Mouse (Mus musculus): ENCODE measurements at regions not wholly inside any gene's neighbourhood (a gene's known extent, or its start where the extent isn't known, plus 50 kb on each side); places are given as distances from the start of the nearest gene placed in this dataset.

DNA sequence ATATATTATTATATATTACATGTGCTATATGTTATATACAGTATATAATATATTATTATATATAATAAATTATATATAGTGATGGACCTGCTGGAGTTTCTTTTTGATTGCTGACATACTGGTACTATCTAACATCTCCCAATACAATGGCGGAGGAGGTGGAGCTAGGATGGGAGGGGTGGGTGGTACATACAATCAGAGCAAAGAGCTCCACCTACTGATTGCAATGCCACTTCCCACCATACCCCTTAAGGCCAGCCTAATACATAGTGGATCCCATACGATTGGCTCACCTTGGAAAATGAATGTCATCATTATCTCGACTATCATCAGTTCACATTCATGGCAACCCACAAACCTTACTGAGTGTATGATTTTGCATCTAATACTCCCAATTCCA, 323.0 kb downstream of the Klf5 start:
- DNase-seq = no peak

DNA sequence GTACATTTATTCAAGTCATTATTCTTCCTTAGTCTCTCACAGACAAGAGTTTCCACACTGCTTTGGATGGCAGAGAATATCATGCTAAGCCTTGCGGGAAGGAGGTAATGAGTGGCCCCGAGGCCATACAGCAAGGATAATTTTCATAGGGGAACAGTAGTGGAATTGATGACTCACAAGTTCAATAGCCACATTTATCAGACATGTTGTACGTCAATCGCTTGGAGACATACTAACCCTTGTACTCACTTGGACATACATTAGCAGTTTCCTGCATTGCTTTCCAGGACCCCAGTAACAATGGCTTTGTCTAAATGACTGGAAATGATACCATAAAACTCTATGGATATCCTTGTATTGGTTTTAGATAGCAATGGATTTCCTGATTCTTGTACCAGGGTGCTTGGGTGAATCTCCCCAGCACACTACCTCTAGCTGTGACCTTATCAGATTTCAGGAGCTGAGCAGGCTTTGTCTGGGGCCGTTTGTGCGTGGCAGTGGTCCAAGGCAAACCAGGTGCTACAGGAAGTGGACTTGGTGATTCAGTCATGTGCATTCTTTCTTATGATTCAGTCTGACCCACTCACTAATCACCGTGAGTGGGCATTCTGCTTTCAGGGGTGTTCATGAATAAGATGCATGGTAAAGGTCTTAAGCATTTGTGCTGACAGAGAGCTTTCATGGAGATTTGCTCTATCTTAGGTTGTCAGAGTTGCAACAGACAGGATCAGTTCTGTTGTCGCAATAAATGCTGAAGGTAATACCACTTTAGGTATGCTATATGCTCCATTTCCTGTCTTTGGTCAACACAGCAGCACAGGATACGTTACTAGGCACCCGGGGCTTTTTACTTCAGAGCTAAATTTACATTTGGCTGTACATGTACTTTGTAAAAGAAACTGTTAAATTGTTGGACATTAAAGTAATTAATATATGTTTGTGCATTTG, 326.2 kb downstream of the Klf5 start:
- no peak for DNase-seq

GRCm38 (mm10) chr14:99627615-99628014, 329.1 kb downstream of the Klf5 start:
- no peak for DNase-seq

- no peak for DNase-seq
Measured at GRCm38 (mm10) chr14:99631092-99631491, 332.6 kb downstream of the Klf5 start.

DNA sequence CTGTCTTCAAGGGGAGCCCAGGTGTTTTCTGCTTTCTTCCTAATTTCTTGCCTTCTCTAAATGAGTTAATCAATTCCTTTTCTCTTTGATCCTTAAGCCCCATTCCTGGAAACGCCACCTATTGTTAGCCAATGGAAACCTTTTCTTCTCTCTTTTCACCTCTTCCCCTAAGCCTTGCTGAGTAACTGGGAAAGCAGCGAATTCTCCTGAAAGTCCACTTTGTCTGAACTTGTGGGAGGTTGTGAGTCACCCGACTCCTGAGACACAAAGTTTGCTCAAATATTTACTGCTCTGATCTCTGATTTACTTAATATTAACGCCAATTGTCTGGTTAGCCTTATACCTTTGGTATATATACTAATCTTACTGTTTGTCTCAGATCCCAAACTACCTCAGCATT, 334.0 kb downstream of the Klf5 start:
- DNase-seq = no peak

- no peak for DNase-seq
Measured at GRCm38 (mm10) chr14:99635556-99636150, 337.2 kb downstream of the Klf5 start.

- DNase-seq = no peak
Measured at GRCm38 (mm10) chr14:99641475-99642453, 343.3 kb downstream of the Klf5 start.

- DNase-seq = no peak
Measured at GRCm38 (mm10) chr14:99646323-99646722, 347.8 kb downstream of the Klf5 start.

- no peak for DNase-seq
Measured at GRCm38 (mm10) chr14:99674399-99674798, 375.9 kb downstream of the Klf5 start.

- no peak for DNase-seq
Measured at GRCm38 (mm10) chr14:99687062-99687806, 388.7 kb downstream of the Klf5 start.

GRCm38 (mm10) chr14:99688415-99688814, 389.9 kb downstream of the Klf5 start:
- no peak for DNase-seq

DNA sequence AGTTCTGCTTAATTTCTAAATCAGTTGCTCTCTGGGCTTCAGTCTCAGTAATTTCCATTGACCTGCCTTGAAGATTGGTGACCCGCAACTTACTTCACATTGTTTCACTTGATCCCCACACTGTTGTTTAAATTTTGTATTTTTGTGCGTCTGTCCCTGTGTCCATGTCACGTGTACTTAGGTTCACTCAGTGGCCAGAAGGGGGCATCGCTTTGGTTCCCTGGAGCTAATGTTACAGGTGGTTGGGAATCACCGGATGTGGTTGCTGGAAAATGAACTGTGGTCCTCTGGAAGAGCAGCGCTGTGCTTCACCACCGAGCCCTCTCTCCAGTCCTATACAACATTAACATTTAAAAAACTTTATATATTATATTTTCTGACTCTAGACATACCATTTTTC, 397.8 kb downstream of the Klf5 start:
- no peak for DNase-seq

GRCm38 (mm10) chr14:99699545-99699944, 401.1 kb downstream of the Klf5 start:
- no peak for DNase-seq

- no peak for DNase-seq
Measured at GRCm38 (mm10) chr14:99706004-99706403, 407.5 kb downstream of the Klf5 start.

GRCm38 (mm10) chr14:99708066-99708465, 409.6 kb downstream of the Klf5 start:
- DNase-seq = no peak

- no peak for DNase-seq
Measured at GRCm38 (mm10) chr14:99709764-99710163, 411.3 kb downstream of the Klf5 start.

DNA sequence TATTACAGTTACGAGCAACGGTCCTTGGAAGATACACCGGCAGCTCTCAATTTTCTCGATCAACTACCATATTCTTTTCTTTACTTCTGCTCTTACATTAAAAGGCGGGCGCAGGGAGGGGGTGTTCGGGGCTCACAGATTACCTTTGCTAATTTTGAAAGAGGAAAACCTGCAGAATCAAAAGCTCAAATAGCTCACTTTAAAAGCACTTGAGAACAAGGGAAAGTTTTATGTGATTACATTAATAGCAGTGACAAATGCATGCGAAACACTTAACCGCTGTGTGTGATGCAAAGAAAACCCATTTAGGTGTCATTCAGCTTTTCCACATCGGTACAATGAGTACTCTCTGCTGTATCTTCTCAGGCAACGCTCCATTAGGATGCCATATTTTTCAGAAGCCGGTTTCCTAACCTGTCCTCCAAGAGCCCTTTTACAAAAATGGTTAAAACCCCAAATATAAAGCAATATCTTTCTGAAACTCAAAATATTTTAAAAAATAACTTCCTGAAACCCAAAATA, 412.2 kb downstream of the Klf5 start:
- no peak for DNase-seq

- no peak for DNase-seq
Measured at GRCm38 (mm10) chr14:99712624-99713023, 414.1 kb downstream of the Klf5 start.

GRCm38 (mm10) chr14:99713069-99713830, 414.8 kb downstream of the Klf5 start:
- no peak for DNase-seq

DNA sequence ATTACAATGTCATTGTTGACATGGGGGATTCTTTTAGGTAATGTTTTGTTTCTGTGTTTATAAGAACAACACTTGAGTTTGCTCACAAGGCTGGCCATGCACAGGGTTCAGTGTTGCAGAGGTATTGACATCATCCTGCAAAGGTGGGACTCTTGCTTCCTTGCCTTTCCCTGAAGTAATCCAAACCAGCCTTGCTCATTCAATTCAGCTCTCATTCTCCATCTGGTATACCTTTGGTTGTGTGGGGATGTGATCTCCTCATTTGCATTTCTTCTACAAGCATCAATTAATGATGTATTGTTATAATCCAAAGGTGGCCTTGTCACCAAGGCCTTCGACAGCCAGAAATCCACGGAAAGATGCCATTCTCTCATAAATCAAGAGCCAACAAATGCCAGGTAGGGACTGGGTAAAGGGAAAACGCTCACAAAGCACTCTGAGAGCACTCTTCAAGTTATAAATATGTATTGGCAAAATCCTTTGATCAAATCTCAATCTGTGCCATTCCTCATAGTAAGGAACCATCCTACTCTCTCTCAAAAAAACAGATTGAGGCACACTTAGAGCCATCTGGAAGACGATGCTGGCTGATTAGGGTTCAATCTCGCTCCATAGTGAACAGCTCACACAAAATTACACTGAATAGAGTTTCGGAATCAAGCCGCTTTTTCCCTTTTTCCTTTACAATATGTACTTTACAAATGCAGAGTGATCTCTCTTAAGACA, 435.1 kb downstream of the Klf5 start:
- no peak for DNase-seq

- no peak for DNase-seq
Measured at GRCm38 (mm10) chr14:99734200-99734567, 435.7 kb downstream of the Klf5 start.
